Mouse (Mus musculus): ENCODE data around the gene Nek6. TPM values are rescaled to one million over a fixed set of nuclear protein-coding genes. Genes with fewer than 3 reads are reported as not detected.

The Nek6 gene
- polyA plus RNA-seq, 1 experiment from 2014 or later = 117 TPM

DNA sequence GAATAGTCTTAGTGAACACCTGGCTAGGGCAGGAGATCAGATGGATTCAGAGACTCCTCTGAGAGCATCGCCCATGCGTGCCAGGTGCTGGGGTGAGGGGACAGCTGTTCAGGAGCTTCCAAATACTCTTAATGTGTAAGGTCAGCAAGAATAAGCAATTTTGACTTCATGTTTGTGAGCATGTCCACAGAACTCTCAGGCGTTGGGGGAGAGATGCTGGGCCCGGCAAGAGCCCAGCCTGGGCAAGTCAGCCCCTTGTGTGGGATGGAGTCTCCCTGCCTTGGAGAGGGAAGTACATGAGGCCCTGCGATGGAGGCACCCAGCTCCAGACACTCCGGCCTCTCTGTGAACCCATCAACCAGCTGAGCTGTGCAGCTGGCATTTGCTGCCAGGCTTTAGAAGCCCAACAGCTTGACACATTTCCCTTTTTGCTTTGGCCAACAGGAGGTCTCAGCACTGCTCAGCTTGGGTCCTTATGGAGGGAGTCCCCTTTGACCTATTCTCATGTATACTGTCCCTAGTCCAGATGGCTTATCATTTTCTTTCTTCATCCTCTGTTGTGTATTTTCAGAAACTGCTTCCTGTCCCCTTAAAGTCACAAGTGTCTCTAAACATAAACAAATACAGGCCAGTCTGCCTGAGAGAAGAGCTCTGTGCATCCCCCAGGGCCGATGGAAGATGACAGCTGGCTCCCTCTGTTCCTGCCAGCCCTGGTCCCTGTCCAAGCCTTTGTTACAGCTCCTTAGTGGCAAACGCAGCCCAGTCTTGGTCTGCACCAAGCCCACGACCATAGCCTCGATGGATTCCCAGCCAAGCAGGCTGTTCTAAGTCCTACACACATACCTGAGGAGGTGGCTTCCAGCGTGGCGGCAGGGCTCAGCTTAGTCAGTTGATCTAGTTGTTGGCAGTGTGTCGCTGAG lies 67.4 kb downstream of the Nek6 start:
- ATAC-seq (replicated peaks; ENCODE audit: insufficient number of reproducible peaks, low FRiP score, low TSS enrichment, low read depth) = no peak
- 69% methylated on average over 13 of the region's 13 CpGs for WGBS
- Histone ChIP-seq H3K4me1 (ENCODE audit: control insufficient read depth, insufficient read depth, low read length) (no peaks in the 10 kb centered on the region), H3K9me3 (replicated peaks; ENCODE audit: control insufficient read depth, low read length) (no peaks in the 10 kb centered on the region), H3K27me3 (ENCODE audit: control insufficient read depth, insufficient read depth, low read length) (no peaks in the 10 kb centered on the region), H3K27ac (replicated peaks; ENCODE audit: low read depth, low read length) (no peak overlapping the region; the same call in 1 of the 2 replicates), H3K4me2 (ENCODE audit: low read depth, low read length) (no peak overlapping the region), H3K9ac (replicated peaks; ENCODE audit: low read length) (no peak overlapping the region), H3K4me3 (ENCODE audit: low read depth, low read length) (no peak overlapping the region), H3K36me3 (replicated peaks; ENCODE audit: control insufficient read depth, insufficient read depth, low read depth, low read length) (no peaks in the 10 kb centered on the region; the same call in 1 of the 2 replicates)
- DNase-seq (ENCODE audit: low spot score) = no peak

DNA sequence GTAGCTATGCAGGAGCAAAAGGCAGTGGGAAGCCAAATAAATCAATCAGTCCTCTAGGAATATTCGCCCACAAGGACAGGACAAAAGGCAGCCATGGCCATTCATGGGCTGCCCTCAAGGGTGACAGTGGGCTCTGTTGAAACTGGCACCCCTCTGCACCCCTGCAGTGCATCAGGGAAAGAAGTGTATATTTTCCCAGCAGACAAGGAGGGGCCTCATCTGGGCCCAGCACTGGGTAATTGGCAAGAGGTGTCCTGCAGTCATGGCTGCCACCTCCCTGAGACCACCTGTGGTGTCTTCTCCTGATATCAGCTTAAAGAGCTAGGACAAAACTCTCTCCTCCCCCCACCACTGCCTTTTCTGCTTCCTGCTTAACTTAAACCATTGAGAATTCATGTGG lies 68.1 kb downstream of the Nek6 start:
- 83% methylated on average over 1 of the region's 1 CpGs for WGBS
- no peak overlapping the region for H3K4me3 ChIP-seq (ENCODE audit: low read depth, low read length)
- H3K36me3 ChIP-seq (replicated peaks; ENCODE audit: control insufficient read depth, insufficient read depth, low read depth, low read length) = no peaks in the 10 kb centered on the region; the same call in 1 of the 2 replicates
- DNase-seq (ENCODE audit: low spot score) = no peak
- no peaks in the 10 kb centered on the region for H3K9me3 ChIP-seq (replicated peaks; ENCODE audit: control insufficient read depth, low read length)
- ATAC-seq (replicated peaks; ENCODE audit: insufficient number of reproducible peaks, low FRiP score, low TSS enrichment, low read depth) = no peak
- H3K4me2 ChIP-seq (ENCODE audit: low read depth, low read length) = no peak overlapping the region
- no peak overlapping the region for H3K9ac ChIP-seq (replicated peaks; ENCODE audit: low read length)
- no peaks in the 10 kb centered on the region for H3K27me3 ChIP-seq (ENCODE audit: control insufficient read depth, insufficient read depth, low read length)
- H3K4me1 ChIP-seq (ENCODE audit: control insufficient read depth, insufficient read depth, low read length) = no peaks in the 10 kb centered on the region
- no peak overlapping the region for H3K27ac ChIP-seq (replicated peaks; ENCODE audit: low read depth, low read length)

DNA sequence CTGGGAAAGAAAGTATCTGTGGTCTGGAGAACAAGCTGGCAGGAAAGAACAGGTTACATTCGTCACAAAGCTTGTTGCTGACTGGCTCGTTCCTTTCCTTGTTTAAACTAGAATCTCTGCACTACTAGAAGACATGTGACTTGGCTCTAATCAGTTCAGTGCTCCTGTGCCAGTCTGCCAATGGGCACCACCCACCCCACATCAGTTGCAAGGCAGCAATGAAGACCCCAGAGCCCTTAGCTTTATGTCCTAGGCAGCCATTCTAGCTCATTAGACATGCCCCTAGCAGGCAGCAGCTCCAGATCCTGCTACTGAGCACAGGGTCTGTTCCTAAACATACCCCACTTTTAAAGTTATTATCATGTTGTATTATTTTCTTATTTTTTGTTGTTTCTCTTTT lies 72.5 kb downstream of the Nek6 start:
- H3K4me3 ChIP-seq (ENCODE audit: low read depth, low read length) = no peak overlapping the region
- H3K4me1 ChIP-seq (ENCODE audit: control insufficient read depth, insufficient read depth, low read length) = no peaks in the 10 kb centered on the region
- no peaks in the 10 kb centered on the region for H3K9me3 ChIP-seq (replicated peaks; ENCODE audit: control insufficient read depth, low read length)
- H3K4me2 ChIP-seq (ENCODE audit: low read depth, low read length) = no peak overlapping the region
- no peak for ATAC-seq (replicated peaks; ENCODE audit: insufficient number of reproducible peaks, low FRiP score, low TSS enrichment, low read depth)
- no peak overlapping the region for H3K27ac ChIP-seq (replicated peaks; ENCODE audit: low read depth, low read length)
- WGBS = 94% methylated on average over 2 of the region's 2 CpGs
- H3K36me3 ChIP-seq (replicated peaks; ENCODE audit: control insufficient read depth, insufficient read depth, low read depth, low read length) = no peaks in the 10 kb centered on the region; the same call in none of the 2 replicates
- DNase-seq (ENCODE audit: low spot score) = no peak
- H3K27me3 ChIP-seq (ENCODE audit: control insufficient read depth, insufficient read depth, low read length) = no peaks in the 10 kb centered on the region
- no peak overlapping the region for H3K9ac ChIP-seq (replicated peaks; ENCODE audit: low read length)

DNA sequence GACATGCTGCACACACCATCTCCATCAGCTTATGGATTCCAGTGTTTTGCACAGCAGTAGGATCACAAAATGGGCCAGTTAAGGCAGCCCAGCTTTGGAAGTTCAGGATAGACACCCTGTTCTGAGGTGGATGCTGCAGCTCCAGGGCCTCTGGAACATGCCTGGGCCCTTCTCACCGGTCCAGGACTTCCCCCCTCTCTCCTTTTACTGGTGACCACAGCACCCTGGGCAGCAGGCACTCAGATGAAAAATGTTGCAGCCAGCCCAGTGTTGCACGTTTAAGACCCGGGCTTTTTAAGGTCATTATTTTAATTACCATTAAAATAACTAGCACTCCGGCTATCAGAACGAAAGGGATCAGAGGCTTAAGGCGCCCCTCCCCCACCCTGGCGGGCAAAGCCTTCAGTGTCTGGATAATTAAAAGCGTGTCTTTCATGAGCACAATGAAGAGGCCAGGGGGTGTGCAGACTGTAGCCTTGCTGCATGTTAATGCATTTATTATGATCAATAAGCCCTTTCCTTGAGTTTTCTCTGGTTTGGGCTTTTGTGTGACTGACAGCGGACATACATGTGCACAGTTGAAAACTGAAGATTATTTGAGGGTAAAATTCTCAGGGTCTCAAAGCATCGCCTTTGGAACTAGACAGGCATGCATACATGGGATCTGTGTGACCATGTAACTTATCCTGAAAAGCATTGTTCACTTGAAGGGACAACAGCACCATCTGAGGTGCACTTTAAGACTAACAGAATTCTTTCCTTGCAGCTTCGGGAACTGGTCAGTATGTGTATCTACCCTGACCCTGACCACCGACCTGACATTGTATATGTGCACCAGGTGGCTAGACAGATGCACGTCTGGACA lies 73.3 kb downstream of the Nek6 start:
- Histone ChIP-seq H3K27me3 (ENCODE audit: control insufficient read depth, insufficient read depth, low read length) (no peaks in the 10 kb centered on the region), H3K4me3 (ENCODE audit: low read depth, low read length) (no peak overlapping the region), H3K36me3 (replicated peaks; ENCODE audit: control insufficient read depth, insufficient read depth, low read depth, low read length) (no peaks in the 10 kb centered on the region; the same call in none of the 2 replicates), H3K4me2 (ENCODE audit: low read depth, low read length) (no peak overlapping the region), H3K9ac (replicated peaks; ENCODE audit: low read length) (no peak overlapping the region), H3K9me3 (replicated peaks; ENCODE audit: control insufficient read depth, low read length) (no peaks in the 10 kb centered on the region), H3K4me1 (ENCODE audit: control insufficient read depth, insufficient read depth, low read length) (no peaks in the 10 kb centered on the region), H3K27ac (replicated peaks; ENCODE audit: low read depth, low read length) (no peak overlapping the region)
- WGBS = 42% methylated on average over 13 of the region's 13 CpGs
- ATAC-seq (replicated peaks; ENCODE audit: insufficient number of reproducible peaks, low FRiP score, low TSS enrichment, low read depth) = no peak; the same call in 1 of the 2 replicates
- DNase-seq (ENCODE audit: low spot score) = peak; percentile 52

DNA sequence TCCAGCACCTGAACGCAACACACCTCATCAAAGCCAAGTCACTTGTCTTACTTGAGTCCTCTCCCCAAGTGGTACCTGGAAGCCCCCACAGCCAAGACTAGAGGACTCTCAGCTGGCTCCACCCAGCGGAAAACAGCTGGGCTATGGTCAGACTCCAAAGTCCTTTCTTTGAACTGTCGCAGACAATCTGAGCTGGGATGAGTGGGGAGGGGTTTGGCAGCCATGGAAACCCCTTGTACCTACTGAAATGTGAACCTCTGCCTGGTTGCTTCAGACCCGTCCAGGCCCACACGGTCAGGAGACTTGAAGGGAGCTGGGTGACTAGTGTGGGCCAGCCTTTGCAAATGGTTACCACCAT lies 73.9 kb downstream of the Nek6 start:
- H3K4me3 ChIP-seq (ENCODE audit: low read depth, low read length) = no peak overlapping the region
- no peak overlapping the region for H3K4me2 ChIP-seq (ENCODE audit: low read depth, low read length)
- H3K36me3 ChIP-seq (replicated peaks; ENCODE audit: control insufficient read depth, insufficient read depth, low read depth, low read length) = peaks cover 4% of the 10 kb centered on the region
- H3K27ac ChIP-seq (replicated peaks; ENCODE audit: low read depth, low read length) = no peak overlapping the region
- 46% methylated on average over 5 of the region's 5 CpGs for WGBS
- no peaks in the 10 kb centered on the region for H3K4me1 ChIP-seq (ENCODE audit: control insufficient read depth, insufficient read depth, low read length)
- ATAC-seq (replicated peaks; ENCODE audit: insufficient number of reproducible peaks, low FRiP score, low TSS enrichment, low read depth) (peak; percentile 54), DNase-seq (ENCODE audit: low spot score) (peak; percentile 56)
- no peak overlapping the region for H3K9ac ChIP-seq (replicated peaks; ENCODE audit: low read length)
- no peaks in the 10 kb centered on the region for H3K27me3 ChIP-seq (ENCODE audit: control insufficient read depth, insufficient read depth, low read length)
- H3K9me3 ChIP-seq (replicated peaks; ENCODE audit: control insufficient read depth, low read length) = no peaks in the 10 kb centered on the region

DNA sequence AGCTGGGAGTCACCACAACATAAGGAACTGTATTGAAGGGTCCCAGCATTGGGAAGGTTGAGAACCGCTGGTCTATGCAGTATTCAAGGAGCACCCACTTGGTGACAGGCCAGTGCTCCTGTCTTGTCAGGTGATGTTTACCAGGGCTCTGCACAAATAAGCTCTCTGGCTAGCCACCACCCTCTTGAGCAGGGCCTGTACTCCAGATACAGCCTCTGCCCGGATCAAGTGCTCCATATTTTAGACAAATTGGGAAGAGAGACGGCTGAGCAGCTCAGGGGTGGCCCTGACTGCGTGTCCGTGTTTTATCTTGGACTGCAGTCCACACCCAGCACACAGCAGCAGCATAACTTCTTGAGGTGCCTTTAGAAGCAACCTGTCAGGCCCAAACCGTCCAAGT lies 75.3 kb downstream of the Nek6 start:
- Histone ChIP-seq H3K36me3 (replicated peaks; ENCODE audit: control insufficient read depth, insufficient read depth, low read depth, low read length) (peaks cover 5% of the 10 kb centered on the region), H3K27me3 (ENCODE audit: control insufficient read depth, insufficient read depth, low read length) (no peaks in the 10 kb centered on the region), H3K9me3 (replicated peaks; ENCODE audit: control insufficient read depth, low read length) (no peaks in the 10 kb centered on the region), H3K4me2 (ENCODE audit: low read depth, low read length) (no peak overlapping the region), H3K27ac (replicated peaks; ENCODE audit: low read depth, low read length) (no peak overlapping the region), H3K4me1 (ENCODE audit: control insufficient read depth, insufficient read depth, low read length) (no peaks in the 10 kb centered on the region), H3K9ac (replicated peaks; ENCODE audit: low read length) (no peak overlapping the region), H3K4me3 (ENCODE audit: low read depth, low read length) (no peak overlapping the region)
- WGBS = 85% methylated on average over 6 of the region's 6 CpGs
- ATAC-seq (replicated peaks; ENCODE audit: insufficient number of reproducible peaks, low FRiP score, low TSS enrichment, low read depth) (no peak), DNase-seq (ENCODE audit: low spot score) (no peak)

DNA sequence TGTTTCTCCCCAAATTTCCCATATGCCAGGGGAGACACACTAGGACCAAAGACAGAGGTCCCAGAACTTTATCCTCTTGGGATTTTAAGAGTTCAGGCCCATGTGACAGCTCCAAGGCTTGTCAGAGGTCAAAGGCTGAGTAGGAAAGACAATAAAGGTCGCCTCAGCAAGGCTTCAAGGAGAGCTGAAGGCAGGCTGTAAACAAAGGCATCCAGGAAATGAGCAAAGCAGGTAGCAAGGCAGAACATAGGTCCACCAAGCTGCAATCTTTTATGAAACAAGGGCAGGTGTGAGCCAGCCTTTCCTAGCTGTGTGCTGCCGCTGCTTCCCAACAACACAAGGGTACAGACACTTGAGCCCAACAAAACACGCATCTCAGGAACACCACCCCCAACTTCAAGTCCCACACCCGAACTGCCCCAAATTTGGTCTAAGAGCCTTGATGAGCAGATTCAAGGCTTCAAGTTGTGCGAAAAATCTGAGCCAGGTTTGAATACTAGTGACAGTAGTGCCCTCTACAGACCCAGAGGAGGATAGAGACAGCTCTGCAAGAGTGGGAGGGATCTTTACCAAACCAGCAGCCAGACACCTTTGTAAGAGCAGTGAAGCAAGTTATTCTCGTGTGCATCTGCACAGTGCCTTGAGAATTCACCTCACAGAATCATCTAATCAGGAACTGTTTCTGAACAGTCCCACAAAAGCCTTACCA lies 80.5 kb downstream of the Nek6 start:
- DNase-seq (ENCODE audit: low spot score) (peak; percentile 33), ATAC-seq (replicated peaks; ENCODE audit: insufficient number of reproducible peaks, low FRiP score, low TSS enrichment, low read depth) (no peak)
- 73% methylated on average over 6 of the region's 6 CpGs for WGBS
- no peaks in the 10 kb centered on the region for H3K27me3 ChIP-seq (ENCODE audit: control insufficient read depth, insufficient read depth, low read length)
- H3K4me3 ChIP-seq (ENCODE audit: low read depth, low read length) = no peak overlapping the region
- H3K9me3 ChIP-seq (replicated peaks; ENCODE audit: control insufficient read depth, low read length) = no peaks in the 10 kb centered on the region
- H3K27ac ChIP-seq (replicated peaks; ENCODE audit: low read depth, low read length) = no peak overlapping the region
- H3K9ac ChIP-seq (replicated peaks; ENCODE audit: low read length) = no peak overlapping the region
- peaks cover 5% of the 10 kb centered on the region for H3K36me3 ChIP-seq (replicated peaks; ENCODE audit: control insufficient read depth, insufficient read depth, low read depth, low read length)
- no peak overlapping the region for H3K4me2 ChIP-seq (ENCODE audit: low read depth, low read length)
- no peaks in the 10 kb centered on the region for H3K4me1 ChIP-seq (ENCODE audit: control insufficient read depth, insufficient read depth, low read length)
